Mouse (Mus musculus): ENCODE data around the gene Ppp1r13b. TPM values are rescaled to one million over a fixed set of nuclear protein-coding genes. Genes with fewer than 3 reads are reported as not detected.
A peak's percentile ranks its signal among the peaks of the same experiment; 100 is the strongest.

Ppp1r13b gene
- polyA plus RNA-seq, 1 experiment from 2014 or later, result 15.9 TPM

DNA sequence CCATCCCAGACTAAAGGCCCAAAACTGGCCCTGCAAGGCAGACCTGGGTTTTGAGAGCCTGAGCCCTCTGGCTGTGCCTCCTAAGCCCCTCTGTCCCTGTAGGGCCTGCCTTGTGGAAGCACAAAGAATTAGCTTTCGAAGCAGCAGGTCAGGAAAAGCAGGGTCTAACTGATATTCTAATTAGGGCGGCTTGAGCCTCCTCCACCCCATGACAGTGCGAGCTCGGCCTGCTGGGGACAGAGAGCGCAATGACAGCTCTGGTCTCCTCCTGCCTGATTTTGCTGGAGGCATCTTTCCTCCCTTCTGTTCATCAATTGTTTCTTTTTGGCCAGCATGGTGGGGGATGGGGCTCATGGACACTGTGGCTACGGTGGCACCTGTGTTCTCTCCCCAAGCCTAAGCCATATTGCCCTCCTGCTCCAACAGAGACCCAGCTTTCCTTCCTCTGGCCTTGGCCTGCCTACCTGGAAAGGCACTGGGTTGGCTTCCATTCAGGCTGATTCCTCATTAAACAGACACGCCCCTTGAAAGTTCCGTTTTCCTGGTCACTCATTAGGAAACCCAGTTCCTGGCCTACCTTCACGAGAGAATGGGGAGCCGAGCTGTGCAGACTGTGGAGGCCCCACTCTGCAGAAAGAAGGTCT, 35.6 kb upstream of the Ppp1r13b start:
- Histone ChIP-seq H3K27me3 (ENCODE audit: control insufficient read depth, insufficient read depth, low read depth, low read length) (no peaks in the 10 kb centered on the region), H3K9ac (ENCODE audit: low read length) (peak overlapping the region; percentile 42), H3K4me3 (ENCODE audit: low read length) (no peak overlapping the region), H3K4me1 (replicated peaks; ENCODE audit: control insufficient read depth, insufficient read depth, low read length) (peaks cover 37% of the 10 kb centered on the region), H3K4me2 (ENCODE audit: low read depth, low read length) (peak overlapping the region; percentile 19), H3K36me3 (ENCODE audit: control insufficient read depth, insufficient read depth, low read length) (no peaks in the 10 kb centered on the region), H3K27ac (ENCODE audit: low read length) (peak overlapping the region; percentile 77), H3K9me3 (ENCODE audit: control insufficient read depth, low read length) (no peaks in the 10 kb centered on the region)
- no peak for ATAC-seq (ENCODE audit: low read depth)
- WGBS, result 70% methylated on average over 10 of the region's 10 CpGs

DNA sequence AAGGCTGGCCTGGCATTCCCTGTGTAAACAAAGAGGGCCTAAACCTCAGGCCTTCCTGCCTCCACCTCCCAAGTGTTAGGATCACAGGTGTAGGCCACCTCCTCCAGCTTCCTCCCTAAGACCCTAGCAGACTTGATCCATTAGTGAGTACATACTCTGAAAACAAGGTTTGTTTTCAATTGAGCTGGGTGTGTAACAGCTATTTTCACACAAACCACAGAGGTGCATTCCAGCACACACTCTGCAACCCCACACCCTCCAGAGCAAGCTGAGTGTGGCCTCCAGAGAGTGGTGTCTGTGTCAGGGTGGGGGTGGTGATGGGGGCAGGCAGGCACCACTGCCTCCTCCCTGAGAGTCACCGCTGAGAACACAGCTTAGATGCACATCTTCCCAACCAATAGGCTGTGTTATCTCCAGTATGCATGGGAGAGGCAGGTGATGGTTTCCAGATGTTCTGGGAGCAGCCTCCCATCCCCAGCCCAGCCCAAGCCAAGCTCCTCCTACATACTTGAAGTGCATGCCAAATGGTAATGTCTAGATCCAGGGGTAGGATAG, 30.8 kb upstream of the Ppp1r13b start:
- no peaks in the 10 kb centered on the region for H3K27me3 ChIP-seq (ENCODE audit: control insufficient read depth, insufficient read depth, low read depth, low read length)
- peak overlapping the region; percentile 98 for H3K27ac ChIP-seq (ENCODE audit: low read length)
- 8% methylated on average over 1 of the region's 1 CpGs for WGBS
- peak; percentile 36 for ATAC-seq (ENCODE audit: low read depth)
- no peaks in the 10 kb centered on the region for H3K36me3 ChIP-seq (ENCODE audit: control insufficient read depth, insufficient read depth, low read length)
- H3K4me1 ChIP-seq (replicated peaks; ENCODE audit: control insufficient read depth, insufficient read depth, low read length), result peaks cover 53% of the 10 kb centered on the region
- H3K4me3 ChIP-seq (ENCODE audit: low read length), result no peak overlapping the region
- no peak overlapping the region for H3K4me2 ChIP-seq (ENCODE audit: low read depth, low read length)
- no peaks in the 10 kb centered on the region for H3K9me3 ChIP-seq (ENCODE audit: control insufficient read depth, low read length)
- no peak overlapping the region for H3K9ac ChIP-seq (ENCODE audit: low read length)

DNA sequence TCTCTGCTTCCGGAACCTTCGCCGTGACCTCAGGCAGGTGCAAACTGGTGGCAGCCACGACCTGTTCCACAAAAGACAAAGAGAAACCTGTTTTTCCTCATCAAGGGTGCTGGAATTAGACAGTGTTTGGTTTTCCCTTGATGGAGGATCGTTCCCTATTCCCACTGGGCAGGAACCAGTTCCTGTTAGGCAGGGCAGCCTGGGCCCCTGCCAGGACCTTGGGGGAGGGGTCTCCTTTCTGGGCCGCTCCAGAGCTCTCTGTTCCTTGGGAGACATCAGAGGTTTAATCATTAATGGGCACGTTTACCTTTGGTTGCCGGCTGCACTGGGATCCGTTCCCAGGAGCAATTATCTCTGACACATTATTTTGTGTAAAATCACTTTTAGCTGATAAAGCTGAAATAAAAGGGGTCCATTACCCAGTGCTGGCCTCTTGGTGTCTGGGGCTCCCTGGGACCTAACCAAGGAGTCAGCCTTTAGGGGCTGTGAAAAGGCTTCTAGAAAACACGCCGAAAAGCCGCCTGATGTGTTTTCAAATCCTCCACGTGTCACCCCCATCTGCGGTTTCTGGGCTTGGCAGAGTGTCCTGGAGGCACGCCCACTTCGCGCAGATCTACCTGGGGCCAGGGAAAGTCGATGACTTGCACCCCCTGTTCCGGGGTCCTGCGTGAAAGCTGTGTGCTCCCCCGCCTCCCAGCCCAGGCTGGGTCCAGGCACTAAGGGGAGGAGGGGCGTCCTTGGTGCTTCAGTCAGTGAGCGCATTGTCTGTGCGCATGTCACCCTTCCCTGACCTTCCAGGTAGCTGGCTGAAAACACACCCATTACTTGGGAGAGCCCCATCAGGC, 29.0 kb upstream of the Ppp1r13b start:
- ATAC-seq (ENCODE audit: low read depth), result peak; percentile 85
- Histone ChIP-seq H3K27me3 (ENCODE audit: control insufficient read depth, insufficient read depth, low read depth, low read length) (no peaks in the 10 kb centered on the region), H3K9ac (ENCODE audit: low read length) (peak overlapping the region; percentile 49), H3K4me2 (ENCODE audit: low read depth, low read length) (peak overlapping the region; percentile 42), H3K4me1 (replicated peaks; ENCODE audit: control insufficient read depth, insufficient read depth, low read length) (peaks cover 64% of the 10 kb centered on the region), H3K9me3 (ENCODE audit: control insufficient read depth, low read length) (no peaks in the 10 kb centered on the region), H3K36me3 (ENCODE audit: control insufficient read depth, insufficient read depth, low read length) (no peaks in the 10 kb centered on the region), H3K4me3 (ENCODE audit: low read length) (no peak overlapping the region), H3K27ac (ENCODE audit: low read length) (peak overlapping the region; percentile 98)
- WGBS, result 22% methylated on average over 24 of the region's 24 CpGs

DNA sequence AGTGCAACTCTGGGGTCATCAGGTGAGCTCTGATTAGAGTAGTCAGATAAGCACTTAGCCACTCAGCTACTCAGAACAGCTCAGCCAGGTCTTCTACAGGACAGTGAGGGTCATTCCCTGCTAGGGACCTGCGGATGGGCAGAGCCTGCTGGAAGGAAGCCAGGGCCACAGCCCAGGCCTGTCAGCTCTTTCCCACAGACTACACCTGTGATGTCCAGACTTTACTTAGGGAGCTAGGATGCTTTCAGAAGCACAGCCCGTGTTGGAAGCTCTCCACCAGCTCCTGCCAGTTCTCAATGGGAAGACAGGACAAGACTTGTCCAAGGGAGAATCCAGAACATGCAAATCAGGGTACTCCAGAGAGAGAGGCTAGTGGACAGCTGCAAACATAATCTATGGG, 26.1 kb upstream of the Ppp1r13b start:
- WGBS, result 43% methylated on average over 2 of the region's 2 CpGs
- Histone ChIP-seq H3K4me2 (ENCODE audit: low read depth, low read length) (0 out of 2 replicates have a peak overlapping the region, but pooled peaks have one; percentile 10), H3K27ac (ENCODE audit: low read length) (peak overlapping the region; percentile 86), H3K27me3 (ENCODE audit: control insufficient read depth, insufficient read depth, low read depth, low read length) (no peaks in the 10 kb centered on the region), H3K9me3 (ENCODE audit: control insufficient read depth, low read length) (no peaks in the 10 kb centered on the region), H3K4me3 (ENCODE audit: low read length) (no peak overlapping the region), H3K9ac (ENCODE audit: low read length) (peak overlapping the region; percentile 31; the same call in 1 of the 2 replicates), H3K36me3 (ENCODE audit: control insufficient read depth, insufficient read depth, low read length) (no peaks in the 10 kb centered on the region), H3K4me1 (replicated peaks; ENCODE audit: control insufficient read depth, insufficient read depth, low read length) (peaks cover 58% of the 10 kb centered on the region)
- no peak for ATAC-seq (ENCODE audit: low read depth)

DNA sequence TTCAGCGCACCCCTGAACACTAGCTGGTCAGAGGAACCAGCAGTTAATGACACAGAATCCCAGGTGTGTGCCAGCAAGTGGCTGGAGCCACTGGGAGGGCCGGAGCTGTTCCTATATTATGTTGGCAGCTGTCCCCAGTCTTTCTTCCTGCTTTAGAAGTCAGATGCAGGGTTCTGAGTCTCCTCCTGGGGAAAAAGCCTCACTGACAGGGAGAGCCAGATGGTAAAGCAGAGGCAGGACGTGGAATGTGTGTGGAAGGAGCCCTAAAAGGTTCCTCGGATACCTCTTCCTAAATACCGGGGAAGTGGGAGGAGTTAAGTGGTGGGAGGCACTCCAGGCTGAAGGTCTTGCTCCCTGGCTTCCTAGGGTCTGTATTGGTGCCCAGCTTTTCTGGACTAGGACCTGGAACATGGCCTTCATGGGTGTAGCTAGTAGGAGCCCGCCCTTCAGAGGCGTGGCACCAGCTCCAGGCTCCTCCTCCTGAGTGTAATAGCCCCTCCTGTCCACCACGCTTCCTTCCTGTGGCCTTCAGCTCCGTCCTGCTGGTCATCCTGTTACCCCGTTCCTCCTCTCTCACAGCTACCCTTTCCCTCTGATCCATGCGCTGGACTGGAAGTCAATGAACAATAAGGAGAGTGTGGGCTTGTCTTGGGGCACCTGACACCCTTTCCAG, 25.3 kb upstream of the Ppp1r13b start:
- no peak overlapping the region for H3K4me3 ChIP-seq (ENCODE audit: low read length)
- peaks cover 52% of the 10 kb centered on the region for H3K4me1 ChIP-seq (replicated peaks; ENCODE audit: control insufficient read depth, insufficient read depth, low read length)
- peak; percentile 48 for ATAC-seq (ENCODE audit: low read depth)
- H3K27ac ChIP-seq (ENCODE audit: low read length), result peak overlapping the region; percentile 86
- H3K9me3 ChIP-seq (ENCODE audit: control insufficient read depth, low read length), result no peaks in the 10 kb centered on the region
- H3K36me3 ChIP-seq (ENCODE audit: control insufficient read depth, insufficient read depth, low read length), result no peaks in the 10 kb centered on the region
- peak overlapping the region; percentile 22; the same call in 1 of the 2 replicates for H3K9ac ChIP-seq (ENCODE audit: low read length)
- 46% methylated on average over 11 of the region's 11 CpGs for WGBS
- no peaks in the 10 kb centered on the region for H3K27me3 ChIP-seq (ENCODE audit: control insufficient read depth, insufficient read depth, low read depth, low read length)
- 0 out of 2 replicates have a peak overlapping the region, but pooled peaks have one; percentile 10 for H3K4me2 ChIP-seq (ENCODE audit: low read depth, low read length)

DNA sequence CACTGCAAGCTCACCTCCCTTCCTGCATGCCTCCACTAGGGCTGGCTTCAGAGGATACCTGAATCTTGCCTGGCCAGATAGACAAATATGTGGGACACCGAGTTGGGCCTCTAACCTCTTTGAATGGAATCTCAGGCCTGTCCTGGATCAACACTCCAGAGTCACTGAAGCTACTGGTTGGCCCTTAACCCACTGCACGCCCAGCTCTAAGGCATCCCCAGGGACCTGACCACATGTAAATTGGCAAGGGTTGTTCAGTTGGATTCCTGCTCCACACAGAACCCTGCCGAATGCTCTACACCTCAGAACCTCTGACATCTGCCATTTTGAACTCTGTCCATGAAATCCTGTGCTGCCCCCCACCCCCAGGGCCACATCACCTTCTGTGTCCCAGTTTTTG, 24.6 kb upstream of the Ppp1r13b start:
- Histone ChIP-seq H3K9me3 (ENCODE audit: control insufficient read depth, low read length) (no peaks in the 10 kb centered on the region), H3K36me3 (ENCODE audit: control insufficient read depth, insufficient read depth, low read length) (no peaks in the 10 kb centered on the region), H3K9ac (ENCODE audit: low read length) (peak overlapping the region; percentile 22; the same call in 1 of the 2 replicates), H3K27me3 (ENCODE audit: control insufficient read depth, insufficient read depth, low read depth, low read length) (no peaks in the 10 kb centered on the region), H3K4me1 (replicated peaks; ENCODE audit: control insufficient read depth, insufficient read depth, low read length) (peaks cover 50% of the 10 kb centered on the region), H3K27ac (ENCODE audit: low read length) (peak overlapping the region; percentile 86), H3K4me3 (ENCODE audit: low read length) (no peak overlapping the region), H3K4me2 (ENCODE audit: low read depth, low read length) (no peak overlapping the region)
- 52% methylated on average over 3 of the region's 3 CpGs for WGBS
- ATAC-seq (ENCODE audit: low read depth), result no peak

DNA sequence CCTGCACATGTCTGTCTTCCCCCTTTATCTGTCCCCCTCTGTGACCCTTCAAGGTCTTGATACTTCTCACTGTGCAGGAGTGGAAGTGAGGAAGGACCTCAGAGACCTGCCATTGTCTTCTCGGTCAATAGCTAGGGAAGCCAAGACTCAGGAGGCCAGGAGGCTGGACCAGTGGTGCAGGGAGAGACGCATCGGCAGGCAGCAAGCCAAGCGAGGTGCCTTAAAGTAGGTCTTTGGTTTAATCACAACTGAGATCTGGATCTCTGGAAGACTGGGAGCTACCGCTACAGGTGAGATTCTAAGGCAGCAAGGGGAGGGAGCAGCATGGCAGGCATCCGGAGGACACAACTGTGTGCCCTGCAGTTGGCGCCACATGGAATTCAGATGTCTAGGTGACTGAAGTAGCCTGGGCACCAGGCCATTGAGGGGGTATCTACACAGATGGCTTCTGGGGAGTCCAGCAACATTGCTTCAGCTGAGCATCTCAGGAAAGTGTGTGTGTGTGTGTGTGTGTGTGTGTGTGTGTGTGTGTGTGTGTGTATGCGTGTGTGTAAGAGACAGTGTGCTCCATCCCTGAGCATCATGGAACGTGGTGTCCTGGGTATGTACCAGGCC, 23.6 kb upstream of the Ppp1r13b start:
- Histone ChIP-seq H3K4me2 (ENCODE audit: low read depth, low read length) (no peak overlapping the region), H3K27me3 (ENCODE audit: control insufficient read depth, insufficient read depth, low read depth, low read length) (no peaks in the 10 kb centered on the region), H3K4me1 (replicated peaks; ENCODE audit: control insufficient read depth, insufficient read depth, low read length) (peaks cover 46% of the 10 kb centered on the region), H3K27ac (ENCODE audit: low read length) (no peak overlapping the region), H3K36me3 (ENCODE audit: control insufficient read depth, insufficient read depth, low read length) (no peaks in the 10 kb centered on the region), H3K9ac (ENCODE audit: low read length) (no peak overlapping the region), H3K4me3 (ENCODE audit: low read length) (no peak overlapping the region), H3K9me3 (ENCODE audit: control insufficient read depth, low read length) (no peaks in the 10 kb centered on the region)
- WGBS, result 78% methylated on average over 9 of the region's 9 CpGs
- ATAC-seq (ENCODE audit: low read depth), result no peak

DNA sequence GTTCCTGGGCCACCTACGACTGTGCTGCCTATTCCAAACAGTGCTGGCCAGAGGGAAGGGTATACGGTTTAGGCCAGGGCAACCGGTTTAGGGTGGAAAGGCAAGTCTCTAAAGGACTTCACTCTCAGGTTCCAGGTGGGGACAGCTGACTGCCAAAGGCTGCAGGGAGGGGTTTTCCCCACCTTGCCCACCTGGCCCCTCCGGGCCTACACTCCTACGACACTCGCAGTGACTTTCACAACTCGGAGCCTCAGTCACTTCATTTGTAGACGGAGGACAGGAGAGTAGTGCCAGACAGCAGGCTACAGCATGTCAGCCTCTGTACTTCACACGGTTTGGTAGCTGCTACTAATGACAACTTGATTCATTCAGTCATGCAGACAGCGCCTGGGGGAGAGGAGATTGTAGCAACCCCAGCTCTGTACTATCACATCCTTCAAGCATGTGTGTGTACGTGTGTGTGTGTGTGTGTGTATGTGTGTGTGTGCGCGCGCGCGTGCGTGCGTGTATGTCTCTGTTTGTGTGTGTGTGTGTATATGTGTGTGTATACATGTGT, 20.6 kb upstream of the Ppp1r13b start:
- ATAC-seq (ENCODE audit: low read depth), result 0 out of 2 replicates have a peak, but pooled peaks have one; percentile 23
- H3K27ac ChIP-seq (ENCODE audit: low read length), result peak overlapping the region; percentile 4; the same call in 1 of the 2 replicates

More for the DNA sequence above, 20.6 kb upstream of the Ppp1r13b start:
- Histone ChIP-seq H3K4me2 (ENCODE audit: low read depth, low read length) (no peak overlapping the region), H3K36me3 (ENCODE audit: control insufficient read depth, insufficient read depth, low read length) (no peaks in the 10 kb centered on the region), H3K9ac (ENCODE audit: low read length) (no peak overlapping the region), H3K9me3 (ENCODE audit: control insufficient read depth, low read length) (no peaks in the 10 kb centered on the region), H3K27me3 (ENCODE audit: control insufficient read depth, insufficient read depth, low read depth, low read length) (no peaks in the 10 kb centered on the region), H3K4me3 (ENCODE audit: low read length) (no peak overlapping the region), H3K4me1 (replicated peaks; ENCODE audit: control insufficient read depth, insufficient read depth, low read length) (peaks cover 28% of the 10 kb centered on the region)
- 61% methylated on average over 18 of the region's 18 CpGs for WGBS
